Mouse (Mus musculus) kidney, postnatal 14 days (tissue): ENCODE measurements around the gene Lrrc27.

Experiments
- DNase-seq: peaks from one replicate; pipeline ENCODE4 v3.0.0; 2022; ENCODE audit warnings: mixed read lengths

Gene Lrrc27

GRCm38 (mm10) chr7:139212754-139213745 is at the start of gene Lrrc27, which contains the start of gene Stk32c:
Lrrc27 (plus strand) TSS chr7:139212988.
Stk32c (minus strand) TSS chr7:139213307.
- peak; percentile 99 for DNase-seq

- no peak for DNase-seq
Observed at GRCm38 (mm10) chr7:139164410-139164809, 48.4 kb upstream of the Lrrc27 start.

DNA sequence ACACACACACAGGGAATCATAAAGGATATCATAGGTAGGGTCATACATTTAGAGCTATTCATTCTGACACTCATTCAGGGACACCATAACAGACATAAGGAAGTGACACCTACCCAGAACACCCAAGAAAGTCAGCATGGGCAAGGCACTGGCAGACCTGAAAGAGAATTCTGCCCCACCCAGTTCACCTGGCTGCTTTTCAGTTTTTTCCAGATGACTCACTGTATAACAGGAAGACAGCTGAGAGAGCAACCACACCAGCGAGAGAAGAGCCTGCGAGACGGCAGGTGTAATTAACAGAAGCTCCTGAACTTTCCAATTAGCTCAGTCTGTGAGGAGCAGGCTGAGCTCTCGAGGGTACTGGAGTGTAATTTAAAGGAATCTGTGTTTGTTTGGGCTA is 43.6 kb upstream of the Lrrc27 start:
- no peak for DNase-seq

DNA sequence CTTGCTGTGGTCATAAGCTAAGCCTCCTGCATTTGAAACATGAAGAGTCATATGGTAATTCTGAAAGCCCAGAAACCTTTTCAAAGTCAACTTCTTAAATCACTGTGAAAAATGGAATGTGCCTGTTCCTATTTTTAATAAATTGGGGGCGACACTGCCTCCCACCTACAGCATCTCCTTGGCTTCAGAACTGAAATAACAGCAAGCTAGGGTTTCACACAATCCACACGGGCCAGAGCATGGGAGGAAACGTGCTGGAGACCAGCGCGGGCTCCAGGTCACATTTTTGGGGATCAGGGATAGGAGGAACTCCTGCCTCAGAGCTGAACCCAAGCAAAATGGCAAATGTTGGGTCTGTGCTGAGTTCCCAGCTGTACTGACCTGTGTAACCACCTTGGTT is 33.5 kb upstream of the Lrrc27 start:
- no peak for DNase-seq

GRCm38 (mm10) chr7:139180058-139180457 is 32.7 kb upstream of the Lrrc27 start:
- no peak for DNase-seq

- DNase-seq, result no peak
Observed at GRCm38 (mm10) chr7:139184396-139184795, 28.4 kb upstream of the Lrrc27 start.

GRCm38 (mm10) chr7:139184846-139185245 is 27.9 kb upstream of the Lrrc27 start:
- no peak for DNase-seq

- no peak for DNase-seq
Observed at GRCm38 (mm10) chr7:139185971-139186370, 26.8 kb upstream of the Lrrc27 start.

- no peak for DNase-seq
Observed at GRCm38 (mm10) chr7:139186436-139186835, 26.4 kb upstream of the Lrrc27 start.

DNA sequence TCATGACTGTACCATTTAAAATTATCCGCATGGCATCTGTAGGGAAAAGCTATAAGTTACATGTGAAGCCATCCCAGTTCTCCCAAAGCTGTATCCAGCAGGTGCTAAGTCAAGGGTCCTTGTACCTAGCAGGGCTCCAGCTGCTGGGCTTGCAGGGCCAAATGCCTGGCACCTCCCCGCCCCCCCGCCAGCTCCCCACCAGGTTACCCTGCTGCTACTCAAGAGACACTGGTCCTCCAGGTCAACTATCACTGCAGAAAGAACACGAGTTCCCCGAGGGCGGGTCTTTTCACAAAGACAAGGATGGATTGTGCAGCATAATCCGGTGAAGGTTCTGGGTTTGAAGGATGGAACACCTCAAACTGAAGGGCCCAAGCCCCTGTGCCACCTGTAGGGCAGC is 25.5 kb upstream of the Lrrc27 start:
- no peak for DNase-seq

GRCm38 (mm10) chr7:139187771-139188633 is 24.8 kb upstream of the Lrrc27 start:
- DNase-seq, result peak; percentile 88

GRCm38 (mm10) chr7:139188634-139189207 is 24.1 kb upstream of the Lrrc27 start:
- DNase-seq, result peak; percentile 22

GRCm38 (mm10) chr7:139190616-139191015 is 22.2 kb upstream of the Lrrc27 start:
- no peak for DNase-seq

DNA sequence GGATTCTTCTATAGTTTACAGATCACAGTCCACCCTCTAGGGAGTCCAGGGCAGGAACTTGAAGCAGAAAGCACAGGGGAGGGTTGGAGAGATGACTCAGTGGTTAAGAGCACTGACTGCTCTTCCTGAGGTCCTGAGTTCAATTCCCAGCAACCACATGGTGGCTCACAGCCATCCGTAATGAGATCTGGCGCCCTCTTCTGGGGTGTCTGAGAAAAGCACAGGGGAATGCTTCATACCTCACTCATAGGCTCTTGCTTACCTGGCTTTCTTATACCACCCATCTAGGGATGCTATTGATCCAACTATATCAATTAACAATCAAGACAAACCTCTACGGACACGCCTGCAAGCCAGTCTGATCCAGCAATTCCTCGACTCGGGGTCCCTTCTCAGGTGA is 21.2 kb upstream of the Lrrc27 start:
- DNase-seq, result no peak

- no peak for DNase-seq
Observed at GRCm38 (mm10) chr7:139197022-139197421, 15.8 kb upstream of the Lrrc27 start.

GRCm38 (mm10) chr7:139200108-139200507 is 12.7 kb upstream of the Lrrc27 start:
- peak; percentile 79 for DNase-seq

GRCm38 (mm10) chr7:139201209-139201608 is 11.6 kb upstream of the Lrrc27 start:
- no peak for DNase-seq

DNA sequence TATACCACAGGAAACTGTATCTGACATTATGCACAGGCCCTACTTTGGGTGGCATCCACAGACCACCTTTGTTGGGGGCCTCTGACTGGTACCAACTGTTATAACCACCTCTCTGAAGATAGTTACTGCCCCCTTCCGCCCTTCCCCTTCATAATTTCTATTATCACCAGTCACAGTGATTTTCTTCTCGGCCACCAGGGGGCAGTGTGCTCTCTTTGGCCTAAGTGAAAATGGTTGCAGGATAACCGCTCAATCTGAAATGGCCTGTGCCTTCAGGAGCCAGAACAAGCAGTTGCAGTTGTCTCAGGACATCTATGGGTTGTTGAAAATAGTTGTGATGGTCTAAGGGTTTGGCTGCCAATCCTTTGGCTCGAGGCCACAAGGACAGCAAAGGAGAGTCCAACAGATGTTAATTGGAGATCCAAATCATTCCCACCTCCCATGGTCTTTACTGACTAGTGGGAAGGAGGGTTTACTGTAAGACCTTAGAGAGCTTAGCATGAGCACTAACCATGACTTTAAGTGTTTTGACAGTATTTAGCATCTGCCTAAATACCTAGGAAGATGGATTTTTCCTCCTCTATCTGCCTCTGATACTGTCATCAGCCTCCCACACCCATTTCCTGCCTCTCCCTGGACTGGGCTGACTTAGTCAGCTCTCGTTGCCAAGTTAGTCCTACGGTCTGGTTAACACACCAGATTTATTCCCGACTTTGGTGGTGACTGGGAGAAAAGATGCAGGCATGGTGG is 4.6 kb upstream of the Lrrc27 start:
- DNase-seq, result peak; percentile 41

GRCm38 (mm10) chr7:139208773-139209095 is 4.1 kb upstream of the Lrrc27 start:
- peak; percentile 46 for DNase-seq

GRCm38 (mm10) chr7:139211761-139212160 is 1.0 kb upstream of the Lrrc27 start:
- no peak for DNase-seq

DNA sequence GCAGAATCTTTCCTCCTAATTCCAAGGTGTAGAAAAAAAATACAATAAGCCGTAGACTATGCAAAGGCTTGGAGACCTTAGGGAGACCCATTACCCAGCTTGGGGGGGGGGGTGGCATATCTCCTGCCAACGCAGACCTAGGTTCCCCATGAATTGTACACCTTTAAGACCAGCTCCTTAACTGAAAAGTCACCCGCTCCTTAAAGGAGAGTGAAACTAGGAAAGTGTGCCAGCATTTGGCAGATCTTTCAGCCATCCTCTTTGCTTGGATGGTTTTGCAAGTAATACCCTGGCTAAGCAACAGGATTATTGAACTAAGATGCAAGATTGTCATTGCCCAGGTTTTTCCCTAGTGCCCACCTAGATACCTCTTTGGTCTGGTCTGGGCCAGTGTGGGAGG is 963 bp downstream of the Lrrc27 start:
- no peak for DNase-seq

DNA sequence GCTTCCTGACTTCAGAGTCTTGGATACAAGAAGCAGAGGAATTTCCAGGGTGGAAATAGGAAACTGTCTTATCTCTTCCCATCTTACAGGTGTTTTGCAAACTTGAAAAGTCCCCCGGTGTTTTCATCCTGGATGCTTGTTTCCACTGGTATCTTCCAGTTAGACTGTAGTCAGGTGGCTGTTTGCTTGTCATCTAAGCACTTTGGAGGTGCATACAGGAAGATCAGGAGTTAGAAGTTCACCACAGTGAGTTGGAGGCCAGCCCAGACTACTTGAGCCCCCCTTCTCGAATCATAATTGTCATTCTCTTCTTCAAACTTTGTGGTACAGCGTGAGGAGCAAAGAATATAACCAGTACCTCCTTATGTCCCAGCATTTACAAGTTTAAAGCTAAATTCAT is 1.4 kb downstream of the Lrrc27 start:
- DNase-seq, result no peak
